Mouse (Mus musculus) macrophage (primary cell): Measurements from ENCODE around the gene Lmo4. TPM values are rescaled to one million over a fixed set of nuclear protein-coding genes. Genes with fewer than 3 reads are reported as not detected.

Experiments
- H3K27ac ChIP-seq: fragments of 350-480 bp; formaldehyde crosslinking; 2 replicates; pipeline ENCODE4 v1.9.0; 2021
- H3K36me3 ChIP-seq: fragments of 350-480 bp; formaldehyde crosslinking; 2 replicates; pipeline ENCODE4 v1.9.0; 2021; ENCODE audit errors: inconsistent target
- H3K4me3 ChIP-seq: fragments of 350-480 bp; formaldehyde crosslinking; 2 replicates; pipeline ENCODE4 v1.9.0; 2021; ENCODE audit errors: inconsistent target
- H3K79me2 ChIP-seq: fragments of 350-480 bp; formaldehyde crosslinking; 2 replicates; pipeline ENCODE4 v1.9.0; 2021; ENCODE audit errors: inconsistent target
- WGBS: methylation state at CpG from one replicate; pipeline ENCODE4 v1.1.7; 2026; ENCODE audit warnings: inconsistent platforms; ENCODE audit not compliant: missing documents; 5-methylcytosine and 5-hydroxymethylcytosine counted together
- polyA plus RNA-seq: library from polyadenylated mRNA; stranded (reverse); fragments of 250-400 nt; gene quantifications from 3 replicates; pipeline ENCODE4 v1.2.4, GENCODE M21; 2018; ENCODE audit warnings: inconsistent platforms
- total RNA-seq, 78 experiments: library from RNA; depleted of rRNA; stranded (reverse); fragments of 250-400 nt; gene quantifications; 1 replicate in 9 of 78; 2 replicates in 24 of 78; 3 replicates in 43 of 78; 4 replicates in 2 of 78; pipeline ENCODE4 v1.2.4; 2018; ENCODE audit warnings: inconsistent platforms in 56 of 78

The Lmo4 gene
- 100 to 1,000 TPM in 13 of 26 experiments, 10 to 100 TPM in 13; 21.2 to 441 (median 91.6) TPM for total RNA-seq (2018; cell fraction: chromatin; rRNA removed)
- total RNA-seq (2018; cell fraction: cytosol; rRNA removed) = 100 to 1,000 TPM in 13 of 26 experiments, 10 to 100 TPM in 13; 23.3 to 185 (median 71.2) TPM
- 100 to 1,000 TPM in 13 of 26 experiments, 10 to 100 TPM in 13; 19.9 to 336 (median 89.7) TPM for total RNA-seq (2018; cell fraction: nucleus; rRNA removed)
- 27.9 to 34.5 TPM (median 31.9 TPM) in 3 replicates for polyA plus RNA-seq

- Histone ChIP-seq H3K79me2 (peaks cover 31% of the 10 kb centered on the region), H3K36me3 (no peaks in the 10 kb centered on the region), H3K4me3 (peak within 1 kb of the TSS; percentile 90), H3K27ac (peak within 1 kb of the TSS; percentile 69)
- WGBS = under 1% methylated on average over 58 of the region's 76 CpGs
Measured at GRCm38 (mm10) chr3:144204413-144205311, at the start of gene Lmo4. Lmo4 (minus strand) TSS chr3:144205220.

- H3K4me3 ChIP-seq = no peak overlapping the region
- WGBS = 94% methylated on average over 5 of the region's 5 CpGs
- H3K79me2 ChIP-seq = no peaks in the 10 kb centered on the region
- no peak overlapping the region for H3K27ac ChIP-seq
- no peaks in the 10 kb centered on the region for H3K36me3 ChIP-seq
Measured at GRCm38 (mm10) chr3:144254281-144254680, 49.3 kb upstream of the Lmo4 start.

- Histone ChIP-seq H3K4me3 (no peak overlapping the region), H3K79me2 (no peaks in the 10 kb centered on the region), H3K27ac (no peak overlapping the region), H3K36me3 (no peaks in the 10 kb centered on the region)
- 43% methylated on average over 6 of the region's 6 CpGs for WGBS
Measured at GRCm38 (mm10) chr3:144253018-144253417, 48.0 kb upstream of the Lmo4 start.

- no peaks in the 10 kb centered on the region for H3K79me2 ChIP-seq
- no peak overlapping the region for H3K4me3 ChIP-seq
- no peaks in the 10 kb centered on the region for H3K36me3 ChIP-seq
- 66% methylated on average over 4 of the region's 4 CpGs for WGBS
- no peak overlapping the region for H3K27ac ChIP-seq
Measured at GRCm38 (mm10) chr3:144252109-144252508, 47.1 kb upstream of the Lmo4 start.

GRCm38 (mm10) chr3:144242025-144242673, 37.1 kb upstream of the Lmo4 start:
- WGBS = 34% methylated on average over 15 of the region's 15 CpGs
- H3K4me3 ChIP-seq = no peak overlapping the region
- H3K27ac ChIP-seq = no peak overlapping the region
- H3K79me2 ChIP-seq = no peaks in the 10 kb centered on the region
- no peaks in the 10 kb centered on the region for H3K36me3 ChIP-seq

GRCm38 (mm10) chr3:144241161-144241560, 36.1 kb upstream of the Lmo4 start:
- WGBS = 95% methylated on average over 3 of the region's 3 CpGs

GRCm38 (mm10) chr3:144238482-144238881, 33.5 kb upstream of the Lmo4 start:
- Histone ChIP-seq H3K79me2 (no peaks in the 10 kb centered on the region), H3K27ac (no peak overlapping the region)
- 84% methylated on average over 11 of the region's 11 CpGs for WGBS

More at GRCm38 (mm10) chr3:144241161-144241560, 36.1 kb upstream of the Lmo4 start:
- Histone ChIP-seq H3K36me3 (no peaks in the 10 kb centered on the region), H3K79me2 (no peaks in the 10 kb centered on the region), H3K27ac (no peak overlapping the region), H3K4me3 (no peak overlapping the region)

GRCm38 (mm10) chr3:144232347-144233008, 27.5 kb upstream of the Lmo4 start:
- WGBS = 46% methylated on average over 11 of the region's 11 CpGs
- H3K36me3 ChIP-seq = no peaks in the 10 kb centered on the region
- H3K79me2 ChIP-seq = no peaks in the 10 kb centered on the region
- H3K4me3 ChIP-seq = no peak overlapping the region
- H3K27ac ChIP-seq = no peak overlapping the region

More at GRCm38 (mm10) chr3:144238482-144238881, 33.5 kb upstream of the Lmo4 start:
- Histone ChIP-seq H3K36me3 (no peaks in the 10 kb centered on the region), H3K4me3 (no peak overlapping the region)

GRCm38 (mm10) chr3:144231931-144232330, 26.9 kb upstream of the Lmo4 start:
- 31% methylated on average over 6 of the region's 6 CpGs for WGBS
- H3K27ac ChIP-seq = no peak overlapping the region

GRCm38 (mm10) chr3:144231419-144231818, 26.4 kb upstream of the Lmo4 start:
- 87% methylated on average over 7 of the region's 7 CpGs for WGBS
- Histone ChIP-seq H3K27ac (no peak overlapping the region), H3K4me3 (no peak overlapping the region)

More at GRCm38 (mm10) chr3:144231931-144232330, 26.9 kb upstream of the Lmo4 start:
- no peaks in the 10 kb centered on the region for H3K79me2 ChIP-seq
- H3K36me3 ChIP-seq = no peaks in the 10 kb centered on the region
- H3K4me3 ChIP-seq = no peak overlapping the region

GRCm38 (mm10) chr3:144230016-144230415, 25.0 kb upstream of the Lmo4 start:
- H3K36me3 ChIP-seq = no peaks in the 10 kb centered on the region
- 97% methylated on average over 9 of the region's 9 CpGs for WGBS
- H3K79me2 ChIP-seq = no peaks in the 10 kb centered on the region
- no peak overlapping the region for H3K27ac ChIP-seq
- no peak overlapping the region for H3K4me3 ChIP-seq

More at GRCm38 (mm10) chr3:144231419-144231818, 26.4 kb upstream of the Lmo4 start:
- Histone ChIP-seq H3K79me2 (no peaks in the 10 kb centered on the region), H3K36me3 (no peaks in the 10 kb centered on the region)

- WGBS = 94% methylated on average over 7 of the region's 7 CpGs
- no peaks in the 10 kb centered on the region for H3K36me3 ChIP-seq
- no peaks in the 10 kb centered on the region for H3K79me2 ChIP-seq
- no peak overlapping the region for H3K4me3 ChIP-seq
- H3K27ac ChIP-seq = no peak overlapping the region
Measured at GRCm38 (mm10) chr3:144229312-144229711, 24.3 kb upstream of the Lmo4 start.

GRCm38 (mm10) chr3:144225456-144226240, 20.6 kb upstream of the Lmo4 start:
- no peak overlapping the region for H3K4me3 ChIP-seq
- H3K79me2 ChIP-seq = no peaks in the 10 kb centered on the region
- H3K36me3 ChIP-seq = no peaks in the 10 kb centered on the region
- no peak overlapping the region for H3K27ac ChIP-seq
- WGBS = 74% methylated on average over 9 of the region's 9 CpGs
